Mouse (Mus musculus): ENCODE results near the gene Mcpt9. TPM values are rescaled to one million over a fixed set of nuclear protein-coding genes. Genes with fewer than 3 reads are reported as not detected.
"Not testable (repeated sequence)": the region's sequence is repeated elsewhere in the genome, so short reads cannot be mapped to it uniquely, and the experiment has no call there.

Gene Mcpt9
- polyA plus RNA-seq, 1 experiment from 2014 or later = not detected

DNA sequence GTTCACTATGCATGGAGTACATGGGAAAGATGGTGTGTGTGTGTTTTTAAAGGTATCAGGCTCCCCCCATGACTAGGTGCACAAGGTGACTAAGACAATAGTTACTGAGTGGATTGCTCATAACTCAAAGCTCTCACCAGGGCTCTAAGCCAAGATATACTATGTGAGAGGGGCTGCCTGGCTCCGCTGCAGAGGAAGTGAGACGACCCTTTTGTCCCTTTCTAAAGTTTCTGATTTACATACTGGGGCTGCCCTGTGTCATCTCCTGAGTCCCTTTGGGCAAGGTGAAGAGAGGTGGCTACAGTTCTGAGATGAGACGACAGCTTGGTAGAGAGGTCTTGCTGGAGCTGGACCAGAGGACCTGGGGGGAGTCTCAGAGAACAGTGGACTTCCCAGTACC lies 17.1 kb downstream of the Mcpt9 start:
- no peak for ATAC-seq (ENCODE audit: low FRiP score)
- H3K9ac ChIP-seq = no peak overlapping the region

DNA sequence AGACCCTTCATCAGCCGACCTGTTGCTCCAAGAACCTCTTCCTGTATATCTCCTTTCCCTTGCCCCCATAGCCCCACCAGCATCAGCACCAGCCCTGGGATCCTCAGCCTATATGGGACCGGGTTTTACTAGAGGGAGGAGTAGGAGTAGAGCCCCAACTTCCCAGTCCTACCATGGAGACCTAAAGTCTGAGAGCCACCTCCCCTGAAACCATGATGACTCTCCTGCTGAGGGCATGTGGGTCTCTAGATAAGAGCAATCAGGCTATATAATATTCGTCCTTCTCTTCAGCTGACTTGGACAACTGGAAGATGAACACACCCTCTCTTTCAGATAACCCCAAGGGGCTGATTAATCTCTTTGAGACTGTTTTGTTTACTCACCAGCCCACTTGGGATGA lies 42.8 kb downstream of the Mcpt9 start:
- H3K9me3 ChIP-seq (ENCODE audit: control insufficient read depth, low read length); H3K4me3 ChIP-seq (replicated peaks; ENCODE audit: low read length); H3K27me3 ChIP-seq (ENCODE audit: control insufficient read depth, insufficient read depth, low read length); H3K27ac ChIP-seq; ATAC-seq (ENCODE audit: low FRiP score); H3K36me3 ChIP-seq (replicated peaks; ENCODE audit: control insufficient read depth, insufficient read depth); DNase-seq (ENCODE audit: low spot score); H3K4me2 ChIP-seq (replicated peaks); H3K4me1 ChIP-seq (replicated peaks; ENCODE audit: control insufficient read depth, insufficient read depth, low read length); H3K9ac ChIP-seq: not testable (repeated sequence)
- 82% methylated on average over 1 of the region's 3 CpGs for WGBS

More for the DNA sequence above, 17.1 kb downstream of the Mcpt9 start:
- no peak for DNase-seq (ENCODE audit: low spot score)
- H3K4me2 ChIP-seq (replicated peaks) = no peak overlapping the region
- H3K27ac ChIP-seq = no peak overlapping the region
- no peaks in the 10 kb centered on the region for H3K4me1 ChIP-seq (replicated peaks; ENCODE audit: control insufficient read depth, insufficient read depth, low read length)
- no peak overlapping the region for H3K4me3 ChIP-seq (replicated peaks; ENCODE audit: low read length)
- no peaks in the 10 kb centered on the region for H3K9me3 ChIP-seq (ENCODE audit: control insufficient read depth, low read length)
- H3K27me3 ChIP-seq (ENCODE audit: control insufficient read depth, insufficient read depth, low read length) = no peaks in the 10 kb centered on the region
- H3K36me3 ChIP-seq (replicated peaks; ENCODE audit: control insufficient read depth, insufficient read depth) = no peaks in the 10 kb centered on the region
- 66% methylated on average over 3 of the region's 3 CpGs for WGBS

Other genes with a start within 250 kb of the Mcpt9 start
- gene Adcy4, start 246.4 kb downstream of the Mcpt9 start, polyA plus RNA-seq (2014; fragmentation: Nextera tagmentation; extraction: Ambion mirVana) = 5.0 and 5.8 TPM in 2 replicates
- gene Ripk3, start 241.6 kb downstream of the Mcpt9 start, polyA plus RNA-seq (2014; fragmentation: Nextera tagmentation; extraction: Ambion mirVana) = 1.8 and 2.9 TPM in 2 replicates
- gene Nfatc4, start 207.4 kb downstream of the Mcpt9 start, polyA plus RNA-seq (2014; fragmentation: Nextera tagmentation; extraction: Ambion mirVana) = 9.4 and 10.1 TPM in 2 replicates
- gene Nynrin, start 176.5 kb downstream of the Mcpt9 start, polyA plus RNA-seq (2014; fragmentation: Nextera tagmentation; extraction: Ambion mirVana) = 10.8 and 11.7 TPM in 2 replicates
- gene Cbln3, start 146.1 kb downstream of the Mcpt9 start, polyA plus RNA-seq (2014; fragmentation: Nextera tagmentation; extraction: Ambion mirVana) = 0.51 and 0.56 TPM in 2 replicates
- 6.6 and 7.0 TPM in 2 replicates for gene Khnyn, start 145.5 kb downstream of the Mcpt9 start, polyA plus RNA-seq (2014; fragmentation: Nextera tagmentation; extraction: Ambion mirVana)
- 131 and 138 TPM in 2 replicates for gene Sdr39u1, start 130.2 kb downstream of the Mcpt9 start, polyA plus RNA-seq (2014; fragmentation: Nextera tagmentation; extraction: Ambion mirVana)
- 0.60 TPM in 1 of 2 replicates, not detected in the other for gene Cma1, start 85.8 kb downstream of the Mcpt9 start, polyA plus RNA-seq (2014; fragmentation: Nextera tagmentation; extraction: Ambion mirVana)
- not detected in 2 replicates for gene Cma2, start 79.5 kb downstream of the Mcpt9 start, polyA plus RNA-seq (2014; fragmentation: Nextera tagmentation; extraction: Ambion mirVana)
- gene Mcpt1, start 12.5 kb downstream of the Mcpt9 start, polyA plus RNA-seq (2014; fragmentation: Nextera tagmentation; extraction: Ambion mirVana) = not detected in 2 replicates
- not detected in 2 replicates for gene Mcpt2, start 11.5 kb upstream of the Mcpt9 start, polyA plus RNA-seq (2014; fragmentation: Nextera tagmentation; extraction: Ambion mirVana)
- not detected in 2 replicates for gene Mcpt4, start 31.8 kb upstream of the Mcpt9 start, polyA plus RNA-seq (2014; fragmentation: Nextera tagmentation; extraction: Ambion mirVana)
- not detected in 2 replicates for gene Mcpt8, start 54.8 kb upstream of the Mcpt9 start, polyA plus RNA-seq (2014; fragmentation: Nextera tagmentation; extraction: Ambion mirVana)
- not detected in 2 replicates for gene Ctsg, start 72.1 kb upstream of the Mcpt9 start, polyA plus RNA-seq (2014; fragmentation: Nextera tagmentation; extraction: Ambion mirVana)
- gene Gzme, start 90.1 kb upstream of the Mcpt9 start, polyA plus RNA-seq (2014; fragmentation: Nextera tagmentation; extraction: Ambion mirVana) = not detected in 2 replicates
- not detected in 2 replicates for gene Gzmd, start 102.1 kb upstream of the Mcpt9 start, polyA plus RNA-seq (2014; fragmentation: Nextera tagmentation; extraction: Ambion mirVana)
- gene Gzmg, start 129.1 kb upstream of the Mcpt9 start, polyA plus RNA-seq (2014; fragmentation: Nextera tagmentation; extraction: Ambion mirVana) = not detected in 2 replicates
- gene Gzmn, start 144.1 kb upstream of the Mcpt9 start, polyA plus RNA-seq (2014; fragmentation: Nextera tagmentation; extraction: Ambion mirVana) = not detected in 2 replicates
- not detected in 2 replicates for gene Gzmf, start 180.9 kb upstream of the Mcpt9 start, polyA plus RNA-seq (2014; fragmentation: Nextera tagmentation; extraction: Ambion mirVana)
- not detected in 2 replicates for gene Gzmc, start 204.2 kb upstream of the Mcpt9 start, polyA plus RNA-seq (2014; fragmentation: Nextera tagmentation; extraction: Ambion mirVana)
- not detected in 2 replicates for gene Gzmb, start 231.8 kb upstream of the Mcpt9 start, polyA plus RNA-seq (2014; fragmentation: Nextera tagmentation; extraction: Ambion mirVana)